Mouse (Mus musculus) gastrocnemius, postnatal 4 days (tissue): ENCODE measurements around the gene Ffar4. TPM values are rescaled to one million over a fixed set of nuclear protein-coding genes. Genes with fewer than 3 reads are reported as not detected.

Source experiments
- total RNA-seq, 2 experiments: library from RNA; stranded (reverse); gene quantifications; 2 replicates each; pipeline ENCODE4 v1.2.3; 2021

Gene Ffar4
- total RNA-seq, 2 experiments from 2014 or later = 0.31 TPM; not detected in 1

Other genes with a start within 250 kb of the Ffar4 start
- gene Myof, start 53.5 kb upstream of the Ffar4 start, total RNA-seq = 10 to 100 TPM; 20.7 to 21.8 TPM
- gene Cep55, start 42.1 kb upstream of the Ffar4 start, total RNA-seq = 1 to 10 TPM; 7.0 to 8.1 TPM
- gene Rbp4, start 28.2 kb downstream of the Ffar4 start, total RNA-seq = 10 to 100 TPM; 10.6 to 19.7 TPM
- gene Pde6c, start 35.7 kb downstream of the Ffar4 start, total RNA-seq = not detected
- gene Fra10ac1, start 127.1 kb downstream of the Ffar4 start, total RNA-seq = 10 to 100 TPM; 11.3 to 13.2 TPM
- gene Lgi1, start 167.5 kb downstream of the Ffar4 start, total RNA-seq = 1 to 10 TPM; 3.3 to 3.8 TPM